Mouse (Mus musculus): ENCODE results near the gene Ift122.

DNA sequence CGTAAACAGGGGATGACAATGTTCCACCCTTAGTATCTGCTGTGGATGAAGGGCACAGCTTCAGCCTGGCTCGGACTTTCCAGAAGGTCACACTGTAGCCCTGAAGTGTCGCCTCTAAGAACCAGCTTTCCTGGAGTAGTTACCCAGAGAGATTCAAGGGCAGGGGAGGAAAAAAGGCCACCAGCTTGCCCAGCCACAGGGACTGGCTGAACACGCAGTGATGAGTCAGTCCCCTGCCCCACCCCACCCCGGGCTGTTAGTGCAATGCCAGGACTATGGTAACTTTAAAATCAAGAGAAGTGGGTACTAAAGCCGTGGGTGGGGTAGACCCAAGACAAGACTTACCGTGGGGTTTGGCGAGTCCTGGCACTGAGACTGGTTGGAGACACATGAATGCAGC lies 122.3 kb downstream of the Ift122 start:
- TF ChIP-seq GATA1 (IDR thresholded peaks at IDR 0.05; ENCODE audit: borderline replicate concordance, low read length) (no peak), FLI1 (IDR thresholded peaks at IDR 0.05; ENCODE audit: low read length) (no peak)
